8 mouse cellular contexts compared by ENCODE assay signal in genomic region chrX:140277327-140277947, GRCm38 (mm10).
A peak's percentile ranks its signal among the peaks of the same experiment; 100 is the strongest.
DNase-seq lines count a peak whose midpoint lies in the region; ATAC-seq and TF ChIP-seq lines count a peak whose summit lies in the region.

No protein-coding gene starts in this region.

- DNase-seq in left cerebral cortex, adult 2 months (ENCODE audit: extremely low spot score in 1 of 2, low spot score in 2 of 2) = peak in 1 of 2 experiments; percentile 41
- DNase-seq in left cerebral cortex, adult 9 months (ENCODE audit: low spot score in 2 of 2) = no peak
- DNase-seq in embryo, embryonic 10 days (ENCODE audit: low spot score) = peak; percentile 13
- peak; percentile 35 for DNase-seq in forebrain, embryonic 14.5 days (ENCODE audit: low spot score)
- DNase-seq in limb, embryonic 14.5 days (ENCODE audit: low spot score) = no peak
- DNase-seq in right cerebral cortex, adult 2 months (ENCODE audit: low spot score in 2 of 2) = peak; percentile 9 to 26

- TF ChIP-seq CTCF in left cerebral cortex, adult 2 months (IDR thresholded peaks at IDR 0.05) = no peak

- peak overlapping the region; percentile 50 for H3K4me3 ChIP-seq in left cerebral cortex, adult 2 months
- H3K4me3 ChIP-seq in forebrain, embryonic 14.5 days (ENCODE audit: low read depth, low read length) = peak overlapping the region; percentile 49
- H3K4me3 ChIP-seq in limb, embryonic 14.5 days (replicated peaks; ENCODE audit: low read length) = peak overlapping the region; percentile 48

- TF ChIP-seq POLR2A in limb, embryonic 14.5 days (IDR thresholded peaks at IDR 0.05; ENCODE audit: borderline replicate concordance, extremely low read depth, insufficient read depth, insufficient read length) = no peak

- peak; percentile 70 for ATAC-seq in forebrain, embryonic 14.5 days
- 0 out of 2 replicates have a peak, but pooled peaks have one; percentile 50 for ATAC-seq in limb, embryonic 14.5 days (ENCODE audit: low FRiP score, low read depth)
- ATAC-seq in inflammation-experienced regulatory T-cells, adult 6 months = no peak
- no peak for ATAC-seq in CD4-positive, CD25-positive, alpha-beta regulatory T cell, adult 4 months

- H3K9ac ChIP-seq in forebrain, embryonic 14.5 days (ENCODE audit: low read length) = peak overlapping the region; percentile 61
- peak overlapping the region; percentile 57 for H3K9ac ChIP-seq in limb, embryonic 14.5 days (ENCODE audit: low read depth, low read length, severe bottlenecking)

- no peaks in the 10 kb centered on the region for H3K36me3 ChIP-seq in forebrain, embryonic 14.5 days (ENCODE audit: control insufficient read depth, insufficient read depth, low read length)
- no peaks in the 10 kb centered on the region for H3K36me3 ChIP-seq in limb, embryonic 14.5 days (ENCODE audit: control insufficient read depth, insufficient read depth, low read length)

- WGBS in forebrain, embryonic 14.5 days = 31% methylated on average over 51 of the region's 54 CpGs
- 17% methylated on average over 19 of the region's 54 CpGs for whole genome bisulfite sequencing in limb, embryonic 14.5 days

- peak overlapping the region; percentile 57 for H3K4me2 ChIP-seq in forebrain, embryonic 14.5 days (ENCODE audit: low read length)
- H3K4me2 ChIP-seq in limb, embryonic 14.5 days (replicated peaks; ENCODE audit: low read depth, low read length, severe bottlenecking) = peak overlapping the region; percentile 71

- no peaks in the 10 kb centered on the region for H3K4me1 ChIP-seq in forebrain, embryonic 14.5 days (ENCODE audit: control insufficient read depth, insufficient read depth, low read length)
- no peaks in the 10 kb centered on the region for H3K4me1 ChIP-seq in limb, embryonic 14.5 days (ENCODE audit: control insufficient read depth, insufficient read depth, low read length)

- peaks cover 17% of the 10 kb centered on the region for H3K27me3 ChIP-seq in forebrain, embryonic 14.5 days (replicated peaks; ENCODE audit: control insufficient read depth, insufficient read depth, low read length)
- peaks cover 35% of the 10 kb centered on the region; the same call in 1 of the 2 replicates for H3K27me3 ChIP-seq in limb, embryonic 14.5 days (ENCODE audit: control insufficient read depth, insufficient read depth, low read length)

- intact Hi-C loops in left cerebral cortex, adult 2 months (cut with DNase I) = loop anchor here (5.0 kb wide), 1 partner anchor 280 kb away; the partner anchor contains the start of gene Rbm41

- no peaks in the 10 kb centered on the region for H3K9me3 ChIP-seq in forebrain, embryonic 14.5 days (replicated peaks; ENCODE audit: control insufficient read depth, low read length)
- H3K9me3 ChIP-seq in limb, embryonic 14.5 days (ENCODE audit: control insufficient read depth, low read length) = no peaks in the 10 kb centered on the region

- peak overlapping the region; percentile 19; the same call in 1 of the 2 replicates for H3K27ac ChIP-seq in left cerebral cortex, adult 2 months
- H3K27ac ChIP-seq in forebrain, embryonic 14.5 days (ENCODE audit: low read depth, low read length) = no peak overlapping the region
- no peak overlapping the region for H3K27ac ChIP-seq in limb, embryonic 14.5 days (replicated peaks; ENCODE audit: low read depth, low read length)

Comparison
In these comparisons a context has a peak if more than half of its experiments do, and no peak if none do; other contexts are left out.
1. DNase-seq: peak in embryo, embryonic 10 days (single experiment), forebrain, embryonic 14.5 days (single experiment) and right cerebral cortex, adult 2 months (2 of 2); none in left cerebral cortex, adult 9 months (0 of 2) and limb, embryonic 14.5 days (single experiment).
2. ATAC-seq: peak in forebrain, embryonic 14.5 days (single experiment) and limb, embryonic 14.5 days (single experiment); none in inflammation-experienced regulatory T-cells, adult 6 months (single experiment) and CD4-positive, CD25-positive, alpha-beta regulatory T cell, adult 4 months (single experiment).
3. Peak in every context shown above with its lines, with median percentiles within 50 percentile points of each other: H3K4me3 ChIP-seq.